9 mouse cellular contexts compared by ENCODE assay signal in the genomic region with DNA sequence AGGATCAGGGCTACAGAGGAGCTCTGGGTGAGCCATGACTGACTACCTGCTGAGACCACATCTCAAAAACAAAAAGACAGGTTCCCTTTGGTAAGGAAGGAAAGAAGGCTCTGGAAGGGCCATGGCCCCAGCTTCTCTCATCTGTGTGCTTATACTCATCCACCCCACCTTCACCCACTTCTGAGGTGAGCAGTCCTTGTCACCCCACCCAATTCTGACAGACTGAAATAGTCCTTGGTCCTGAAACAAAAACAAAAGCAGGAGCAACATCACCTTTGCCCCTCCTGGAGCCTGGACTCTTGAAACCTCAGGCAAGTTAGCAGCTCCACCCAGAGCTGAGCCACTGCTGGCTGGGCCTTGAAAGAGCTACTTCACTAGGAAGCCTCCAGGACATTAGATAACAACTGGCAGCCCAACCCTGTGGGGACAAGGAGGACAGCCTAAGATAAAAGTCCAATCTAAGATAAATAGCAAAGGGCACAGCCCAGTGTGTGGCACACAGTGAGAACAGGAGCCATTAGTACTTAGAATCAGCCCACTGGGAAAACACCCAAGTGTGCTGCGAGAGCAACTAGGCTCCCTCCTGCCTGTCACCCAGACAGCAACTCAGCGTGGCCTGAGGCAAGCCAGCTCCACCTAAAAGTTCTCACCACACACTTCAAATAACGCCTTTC. TPM values are rescaled to one million over a fixed set of nuclear protein-coding genes. Genes with fewer than 3 reads are reported as not detected.
DNase-seq lines count a peak whose midpoint lies in the region; TF ChIP-seq lines count a peak whose summit lies in the region.
"Had no signal": no experiment of that assay in that cellular context is flagged by ENCODE, and none has a peak within 500 bp of the region (broad histone marks: within the 10 kb centered on the region; RNA-seq: fewer than 3 reads in every experiment).

No protein-coding gene starts in this region.

- no peak for TF ChIP-seq CTCF in liver, adult 2 months (IDR thresholded peaks at IDR 0.05; ENCODE audit: low read depth, low read length)

- no peak for TF ChIP-seq POLR2A in liver, adult 2 months (IDR thresholded peaks at IDR 0.05; ENCODE audit: extremely low read depth, insufficient read depth, low read length)

- H3K4me3 ChIP-seq in liver, adult 2 months (ENCODE audit: insufficient read depth, low read depth, low read length): no peak overlapping the region
- H3K4me3 ChIP-seq: embryonic facial prominence, embryonic 12.5 days had no signal

- H3K36me3 ChIP-seq in liver, adult 2 months (ENCODE audit: control insufficient read depth, insufficient read depth, low read length): peaks cover 29% of the 10 kb centered on the region

- 20% methylated on average over 3 of the region's 3 CpGs for WGBS in liver, adult 2 months

- peak overlapping the region; percentile 15; the same call in 1 of the 2 replicates for H3K9ac ChIP-seq in liver, adult 2 months (ENCODE audit: low read depth, low read length)
- H3K9ac ChIP-seq: embryonic facial prominence, embryonic 12.5 days had no signal

- peaks cover 24% of the 10 kb centered on the region; the same call in 1 of the 2 replicates for H3K79me2 ChIP-seq in liver, adult 2 months (ENCODE audit: control insufficient read depth, insufficient read depth, low read length)

- H3K27ac ChIP-seq in liver, adult 2 months (replicated peaks; ENCODE audit: insufficient read depth, low read depth, low read length): peak overlapping the region; percentile 81
- H3K27ac ChIP-seq: embryonic facial prominence, embryonic 12.5 days had no signal

- peaks cover 38% of the 10 kb centered on the region for H3K4me1 ChIP-seq in liver, adult 2 months (ENCODE audit: control insufficient read depth, insufficient read depth, low read length)
- H3K4me1 ChIP-seq: embryonic facial prominence, embryonic 12.5 days had no signal

- DNase-seq in adrenal gland, adult (ENCODE audit: inconsistent age in 2 of 2, low spot score in 1 of 2): peak; percentile 66 to 79
- DNase-seq in adrenal gland, adult 18-20 months (ENCODE audit: low spot score in 2 of 2): no peak
- DNase-seq in ES-CJ7 (ENCODE audit: low read depth, low spot score): peak; percentile 77
- peak; percentile 17 to 38 for DNase-seq in heart, adult 9 months (ENCODE audit: low spot score in 2 of 2)
- DNase-seq in liver, adult 2 months (ENCODE audit: extremely low read depth, low read depth, low spot score): peak; percentile 100
- no peak for DNase-seq in urinary bladder, postnatal 25 days (ENCODE audit: low spot score)
- no peak for DNase-seq in embryo, embryonic 10.5 days (ENCODE audit: low spot score)
- no peak for DNase-seq in retina, postnatal 1 day

- no peaks in the 10 kb centered on the region for H3K27me3 ChIP-seq in liver, adult 2 months (ENCODE audit: control insufficient read depth, insufficient read depth, low read length)
- H3K27me3 ChIP-seq: embryonic facial prominence, embryonic 12.5 days had no signal

RNA-seq across cellular contexts. Expression of a gene that starts 18.0 kb away (rescaled TPM):
- total RNA-seq in adrenal gland, adult 18-20 months (2021): 10 to 100 TPM; 28.7 to 37.1 TPM
- 52.0 and 57.7 TPM in 2 replicates for total RNA-seq in liver, adult 2 months (2014; rRNA removed)
- polyA plus RNA-seq in liver, adult 2 months (2012; rRNA removed): 37.9 and 40.9 TPM in 2 replicates

RNA-seq across cellular contexts. Expression of a gene that starts 52.0 kb away (rescaled TPM):
- 10 to 100 TPM; 76.5 to 89.7 TPM for total RNA-seq in adrenal gland, adult 18-20 months (2021)
- 69.1 and 78.1 TPM in 2 replicates for total RNA-seq in liver, adult 2 months (2014; rRNA removed)
- 10.7 and 16.9 TPM in 2 replicates for polyA plus RNA-seq in liver, adult 2 months (2012; rRNA removed)

RNA-seq across cellular contexts. Expression of a gene that starts 58.8 kb away (rescaled TPM):
- total RNA-seq in adrenal gland, adult 18-20 months (2021): 10 to 100 TPM; 28.5 to 36.1 TPM
- 3.0 and 3.5 TPM in 2 replicates for total RNA-seq in liver, adult 2 months (2014; rRNA removed)
- 3.8 and 5.4 TPM in 2 replicates for polyA plus RNA-seq in liver, adult 2 months (2012; rRNA removed)

Comparison
In these comparisons a context has a peak if more than half of its experiments do, and no peak if none do; other contexts are left out.
1. DNase-seq: peak in adrenal gland, adult (2 of 2), ES-CJ7 (single experiment), heart, adult 9 months (2 of 2) and liver, adult 2 months (single experiment); none in adrenal gland, adult 18-20 months (0 of 2), urinary bladder, postnatal 25 days (single experiment), embryo, embryonic 10.5 days (single experiment) and retina, postnatal 1 day (single experiment).